Mouse (Mus musculus): ENCODE results near the gene Map4k1.

- TF ChIP-seq CTCF (IDR thresholded peaks at IDR 0.05; ENCODE audit: borderline replicate concordance, extremely low read depth, insufficient read depth, insufficient read length), result no peak
- no peak for TF ChIP-seq POLR2A (IDR thresholded peaks at IDR 0.05; ENCODE audit: borderline replicate concordance, extremely low read depth, insufficient read depth, insufficient read length, poor library complexity, severe bottlenecking)
Observed at GRCm38 (mm10) chr7:28945416-28946270, 36.2 kb upstream of the Map4k1 start.
